Mouse (Mus musculus) hindbrain, embryonic 10.5 days (tissue): Measurements from ENCODE around the gene Pdf. TPM values are rescaled to one million over a fixed set of nuclear protein-coding genes. Genes with fewer than 3 reads are reported as not detected.
A peak's percentile ranks its signal among the peaks of the same experiment; 100 is the strongest.
"Not testable (repeated sequence)": the region's sequence is repeated elsewhere in the genome, so short reads cannot be mapped to it uniquely, and the experiment has no call there.

Experiments used
- DNase-seq: peaks from one replicate; pipeline ENCODE4 v3.0.0-alpha.2; 2017; ENCODE audit warnings: low spot score
- H3K27ac ChIP-seq: fragments of 300-500 bp; sonication (generic); 2 replicates; pipeline ENCODE4 v1.5.1; 2016; ENCODE audit warnings: mild to moderate bottlenecking, moderate library complexity
- H3K27me3 ChIP-seq: fragments of 300-500 bp; sonication (generic); 2 replicates; pipeline ENCODE4 v1.6.1; 2016; ENCODE audit warnings: mild to moderate bottlenecking; ENCODE audit not compliant: poor library complexity, insufficient read depth, severe bottlenecking
- H3K36me3 ChIP-seq: fragments of 300-500 bp; sonication (generic); 2 replicates; pipeline ENCODE4 v1.6.1; 2016; ENCODE audit warnings: mild to moderate bottlenecking, moderate library complexity
- H3K4me1 ChIP-seq: fragments of 300-500 bp; sonication (generic); replicated peaks from 2 replicates; pipeline ENCODE4 v1.6.1; 2016; ENCODE audit warnings: mild to moderate bottlenecking
- H3K4me3 ChIP-seq: fragments of 300-500 bp; sonication (generic); 2 replicates; pipeline ENCODE4 v1.5.1; 2016; ENCODE audit warnings: mild to moderate bottlenecking, moderate library complexity
- H3K9me3 ChIP-seq: fragments of 300-500 bp; sonication (generic); 2 replicates; pipeline ENCODE4 v1.6.1; 2016; ENCODE audit warnings: mild to moderate bottlenecking, moderate library complexity
- WGBS: fragments of 180-500 bp; shearing (Covaris S2); methylation state at CpG from one replicate; pipeline ENCODE4 v1.1.7; 2016; 5-methylcytosine and 5-hydroxymethylcytosine counted together
- polyA plus RNA-seq: library from polyadenylated mRNA; unstranded; fragments of >200 nt; fragmentation: Nextera tagmentation; extraction: Ambion mirVana; gene quantifications from 2 replicates; pipeline ENCODE4 v1.2.1, GENCODE M21; 2016

Pdf gene
- polyA plus RNA-seq, 1 experiment from 2014 or later = 58.1 TPM

DNA sequence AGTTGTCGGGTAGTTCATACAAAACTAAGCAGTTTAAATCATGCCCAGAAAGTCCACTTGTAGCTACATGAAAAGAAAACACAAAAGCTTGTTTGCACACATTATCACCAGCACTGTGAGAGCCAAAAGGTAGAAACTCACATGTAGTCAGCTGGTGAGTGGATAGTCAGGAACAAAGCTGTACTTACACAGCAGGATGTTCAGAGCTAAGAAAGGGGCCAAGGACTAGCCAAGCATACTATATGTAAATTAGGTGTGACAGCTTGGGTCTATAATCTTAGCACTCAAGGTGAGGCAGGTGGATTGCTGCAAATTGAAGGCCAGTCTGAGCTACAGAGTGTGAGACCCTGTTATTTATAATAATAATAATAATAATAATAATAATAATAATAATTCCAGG is 14.2 kb upstream of the Pdf start:
- 91% methylated on average over 1 of the region's 1 CpGs for WGBS
- no peak for DNase-seq
- no peaks in the 10 kb centered on the region for H3K9me3 ChIP-seq
- peaks cover 6% of the 10 kb centered on the region for H3K4me1 ChIP-seq
- no peak overlapping the region for H3K27ac ChIP-seq
- no peaks in the 10 kb centered on the region for H3K27me3 ChIP-seq
- no peak overlapping the region for H3K4me3 ChIP-seq
- peaks cover 30% of the 10 kb centered on the region for H3K36me3 ChIP-seq

DNA sequence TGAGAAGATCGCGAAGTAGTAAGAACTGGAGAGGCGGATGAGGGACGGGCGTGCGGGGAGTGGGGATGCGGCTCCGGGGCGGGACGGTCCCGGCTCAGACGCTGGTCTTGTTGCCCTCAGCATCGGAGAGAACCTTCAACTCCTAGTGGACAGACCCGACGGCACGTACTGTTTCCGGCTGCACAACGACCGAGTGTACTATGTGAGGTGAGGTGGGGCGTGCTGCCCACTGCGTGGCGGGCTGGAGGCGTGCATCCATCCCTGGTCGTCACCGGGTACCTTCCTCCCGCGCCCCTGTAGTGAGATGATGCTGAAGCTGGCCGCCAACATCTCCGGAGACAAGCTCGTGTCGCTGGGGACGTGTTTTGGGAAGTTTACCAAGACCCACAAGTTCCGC is 8.6 kb upstream of the Pdf start:
- H3K9me3 ChIP-seq = no peaks in the 10 kb centered on the region
- DNase-seq = no peak
- H3K27ac ChIP-seq = peak overlapping the region; percentile 89
- no peaks in the 10 kb centered on the region for H3K27me3 ChIP-seq
- H3K4me3 ChIP-seq = peak overlapping the region; percentile 98
- H3K36me3 ChIP-seq = peaks cover 61% of the 10 kb centered on the region
- H3K4me1 ChIP-seq = peaks cover 26% of the 10 kb centered on the region
- WGBS = under 1% methylated on average over 33 of the region's 33 CpGs

GRCm38 (mm10) chr8:107056076-107056972 is 7.9 kb upstream of the Pdf start, which contains the start of the genes Cog8 and Nip7:
Cog8 (minus strand) TSS chr8:107056689.
Nip7 (plus strand) TSS chr8:107056877.
- H3K4me1 ChIP-seq = peaks cover 26% of the 10 kb centered on the region
- H3K4me3 ChIP-seq = peak within 1 kb of the TSS; percentile 98
- H3K27me3 ChIP-seq = no peaks in the 10 kb centered on the region
- peak; percentile 97 for DNase-seq
- H3K36me3 ChIP-seq = peaks cover 68% of the 10 kb centered on the region
- H3K27ac ChIP-seq = peak within 1 kb of the TSS; percentile 89
- under 1% methylated on average over 88 of the region's 88 CpGs for WGBS
- no peaks in the 10 kb centered on the region for H3K9me3 ChIP-seq

- no peaks in the 10 kb centered on the region for H3K9me3 ChIP-seq
- no peaks in the 10 kb centered on the region for H3K27me3 ChIP-seq
- WGBS = 96% methylated on average over 8 of the region's 8 CpGs
- H3K27ac ChIP-seq = no peak overlapping the region
- DNase-seq = no peak
- peaks cover 65% of the 10 kb centered on the region for H3K36me3 ChIP-seq
- peaks cover 39% of the 10 kb centered on the region for H3K4me1 ChIP-seq
- H3K4me3 ChIP-seq = no peak overlapping the region
These were observed 3.6 kb upstream of the Pdf start for GRCm38 (mm10) chr8:107052046-107052445.

GRCm38 (mm10) chr8:107049480-107049879 is 1.1 kb upstream of the Pdf start:
- H3K4me1 ChIP-seq = peaks cover 25% of the 10 kb centered on the region
- H3K27ac ChIP-seq = no peak overlapping the region
- H3K27me3 ChIP-seq = no peaks in the 10 kb centered on the region
- WGBS = 95% methylated on average over 4 of the region's 4 CpGs
- H3K36me3 ChIP-seq = peaks cover 85% of the 10 kb centered on the region
- H3K4me3 ChIP-seq = peak overlapping the region; percentile 88
- no peak for DNase-seq
- no peaks in the 10 kb centered on the region for H3K9me3 ChIP-seq

GRCm38 (mm10) chr8:107046976-107047375 is 1.4 kb downstream of the Pdf start:
- Histone ChIP-seq H3K9me3 (no peaks in the 10 kb centered on the region), H3K4me3 (peak overlapping the region; percentile 88), H3K27ac (no peak overlapping the region), H3K4me1 (peaks cover 25% of the 10 kb centered on the region), H3K36me3 (peaks cover 85% of the 10 kb centered on the region), H3K27me3 (no peaks in the 10 kb centered on the region)
- DNase-seq = no peak
- WGBS = 90% methylated on average over 5 of the region's 5 CpGs

DNA sequence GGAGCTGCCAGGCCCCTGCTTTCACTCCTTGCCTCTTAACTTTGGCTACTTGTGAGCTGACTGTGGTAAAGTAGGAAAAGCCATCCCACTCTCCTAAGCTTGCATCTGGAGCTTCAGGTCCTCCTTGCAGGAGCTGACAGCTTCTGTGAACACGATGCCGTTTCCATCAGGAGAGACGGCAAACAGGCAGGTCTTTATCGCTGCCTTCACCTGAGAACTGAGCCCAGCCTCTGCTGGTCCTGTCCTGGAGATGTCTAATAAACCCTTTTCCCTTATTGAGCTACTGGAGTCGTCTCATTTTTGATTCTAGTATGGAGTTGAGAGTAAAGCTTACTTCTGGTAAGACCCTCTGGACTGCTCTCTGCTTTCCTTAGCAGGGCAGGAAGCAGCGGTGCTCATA is 2.9 kb downstream of the Pdf start:
- Histone ChIP-seq H3K9me3 (no peaks in the 10 kb centered on the region), H3K4me3 (no peak overlapping the region), H3K27me3 (no peaks in the 10 kb centered on the region), H3K4me1 (peaks cover 25% of the 10 kb centered on the region), H3K36me3 (peaks cover 85% of the 10 kb centered on the region), H3K27ac (no peak overlapping the region)
- DNase-seq = no peak
- WGBS = 94% methylated on average over 6 of the region's 6 CpGs

- WGBS = 91% methylated on average over 7 of the region's 7 CpGs
- no peak overlapping the region for H3K27ac ChIP-seq
- no peak for DNase-seq
- H3K4me1 ChIP-seq = no peaks in the 10 kb centered on the region
- no peaks in the 10 kb centered on the region for H3K9me3 ChIP-seq
- peaks cover 90% of the 10 kb centered on the region for H3K36me3 ChIP-seq
- H3K27me3 ChIP-seq = no peaks in the 10 kb centered on the region
- H3K4me3 ChIP-seq = no peak overlapping the region
These were observed 7.8 kb downstream of the Pdf start for GRCm38 (mm10) chr8:107040632-107041031.

- no peaks in the 10 kb centered on the region for H3K9me3 ChIP-seq
- H3K27ac ChIP-seq = no peak overlapping the region
- DNase-seq = no peak
- 96% methylated on average over 8 of the region's 8 CpGs for WGBS
- H3K4me3 ChIP-seq = no peak overlapping the region
- H3K4me1 ChIP-seq = peaks cover 18% of the 10 kb centered on the region
- H3K36me3 ChIP-seq = peaks cover 53% of the 10 kb centered on the region
- no peaks in the 10 kb centered on the region for H3K27me3 ChIP-seq
These were observed 11.8 kb downstream of the Pdf start for GRCm38 (mm10) chr8:107036626-107037025.

GRCm38 (mm10) chr8:107035641-107036040 is 12.8 kb downstream of the Pdf start:
- DNase-seq = no peak
- 90% methylated on average over 3 of the region's 3 CpGs for WGBS
- Histone ChIP-seq H3K9me3 (no peaks in the 10 kb centered on the region), H3K27me3 (no peaks in the 10 kb centered on the region), H3K36me3 (peaks cover 43% of the 10 kb centered on the region), H3K27ac (no peak overlapping the region), H3K4me3 (no peak overlapping the region), H3K4me1 (peaks cover 20% of the 10 kb centered on the region)

DNA sequence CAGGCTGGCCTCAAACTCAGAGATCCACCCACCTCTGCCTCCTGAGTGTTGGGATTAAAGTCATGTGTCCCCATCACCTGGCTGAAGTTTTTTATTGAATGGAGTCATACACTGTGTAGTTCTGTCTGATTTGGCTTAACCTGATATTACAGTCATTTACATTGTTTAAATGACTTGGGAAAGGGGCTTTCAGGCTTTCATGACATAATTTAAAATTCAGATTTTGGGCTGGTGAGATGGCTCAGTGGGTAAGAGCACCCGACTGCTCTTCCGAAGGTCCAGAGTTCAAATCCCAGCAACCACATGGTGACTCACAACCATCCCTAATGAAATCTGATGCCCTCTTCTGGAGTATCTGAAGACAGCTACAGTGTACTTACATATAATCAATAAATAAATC is 14.8 kb downstream of the Pdf start:
- not testable (repeated sequence) for DNase-seq, H3K27ac ChIP-seq, H3K9me3 ChIP-seq, H3K4me3 ChIP-seq, H3K27me3 ChIP-seq
- Histone ChIP-seq H3K4me1 (peaks cover 20% of the 10 kb centered on the region), H3K36me3 (peaks cover 24% of the 10 kb centered on the region)
- WGBS = 96% methylated on average over 2 of the region's 2 CpGs

DNA sequence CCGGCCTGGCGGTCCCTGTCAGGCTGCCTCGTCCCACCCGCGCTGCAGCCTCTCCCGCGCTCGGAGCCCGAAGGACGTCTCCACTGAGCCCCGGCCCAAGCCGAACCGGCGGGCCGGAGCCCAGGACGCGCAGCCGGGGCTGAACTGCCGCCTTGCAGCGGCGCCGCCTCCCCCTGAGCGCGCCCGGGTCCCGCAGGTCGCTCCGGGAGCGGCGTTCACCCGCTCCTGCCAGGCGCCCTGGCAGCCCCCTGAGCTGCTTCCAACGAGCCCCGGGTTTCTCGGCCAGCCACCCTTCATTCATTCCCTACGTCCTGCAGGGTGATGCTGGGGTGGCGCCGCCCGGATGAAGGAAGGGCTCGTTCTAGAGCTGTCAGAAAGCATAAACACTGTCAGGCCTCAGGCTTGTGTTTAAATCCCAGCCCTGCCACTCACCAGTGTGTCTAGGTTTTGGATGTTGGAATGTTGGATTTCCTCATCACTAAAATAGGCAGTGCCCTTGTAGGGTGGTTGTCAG is 16.8 kb downstream of the Pdf start:
- Histone ChIP-seq H3K4me1 (peaks cover 20% of the 10 kb centered on the region), H3K27me3 (no peaks in the 10 kb centered on the region), H3K9me3 (no peaks in the 10 kb centered on the region), H3K27ac (peak overlapping the region; percentile 90), H3K4me3 (peak overlapping the region; percentile 79), H3K36me3 (peaks cover 13% of the 10 kb centered on the region)
- no peak for DNase-seq
- 1% methylated on average over 40 of the region's 40 CpGs for WGBS
